Mouse (Mus musculus) embryo, embryonic 9.5 days (tissue): ENCODE data around the gene Itpkb.

Source experiments
- DNase-seq: peaks from one replicate; pipeline ENCODE4 v3.0.0-alpha.2; 2017; ENCODE audit errors: extremely low spot score

The Itpkb gene

GRCm38 (mm10) chr1:180343434-180344210 lies 13.3 kb downstream of the Itpkb start:
- no peak for DNase-seq

- DNase-seq, result no peak
These were observed 14.8 kb downstream of the Itpkb start for GRCm38 (mm10) chr1:180345098-180345497.

GRCm38 (mm10) chr1:180347059-180347458 lies 16.8 kb downstream of the Itpkb start:
- DNase-seq, result no peak

- no peak for DNase-seq
These were observed 17.6 kb downstream of the Itpkb start for GRCm38 (mm10) chr1:180347907-180348306.

- DNase-seq, result no peak
These were observed 18.8 kb downstream of the Itpkb start for GRCm38 (mm10) chr1:180349090-180349489.

- no peak for DNase-seq
These were observed 22.0 kb downstream of the Itpkb start for GRCm38 (mm10) chr1:180352258-180352657.

GRCm38 (mm10) chr1:180354129-180354528 lies 23.8 kb downstream of the Itpkb start:
- no peak for DNase-seq

GRCm38 (mm10) chr1:180354976-180355730 lies 24.9 kb downstream of the Itpkb start:
- no peak for DNase-seq

- no peak for DNase-seq
These were observed 25.9 kb downstream of the Itpkb start for GRCm38 (mm10) chr1:180356176-180356575.

- DNase-seq, result no peak
These were observed 26.6 kb downstream of the Itpkb start for GRCm38 (mm10) chr1:180356857-180357256.

GRCm38 (mm10) chr1:180357893-180358331 lies 27.6 kb downstream of the Itpkb start:
- no peak for DNase-seq

GRCm38 (mm10) chr1:180358466-180358865 lies 28.2 kb downstream of the Itpkb start:
- no peak for DNase-seq

GRCm38 (mm10) chr1:180359311-180359710 lies 29.0 kb downstream of the Itpkb start:
- DNase-seq, result no peak

GRCm38 (mm10) chr1:180362176-180362575 lies 31.9 kb downstream of the Itpkb start:
- DNase-seq, result no peak

GRCm38 (mm10) chr1:180362844-180363243 lies 32.6 kb downstream of the Itpkb start:
- DNase-seq, result no peak

GRCm38 (mm10) chr1:180363317-180363716 lies 33.0 kb downstream of the Itpkb start:
- no peak for DNase-seq

GRCm38 (mm10) chr1:180364005-180364404 lies 33.7 kb downstream of the Itpkb start:
- DNase-seq, result no peak

GRCm38 (mm10) chr1:180364720-180365119 lies 34.4 kb downstream of the Itpkb start:
- no peak for DNase-seq

GRCm38 (mm10) chr1:180365180-180365810 lies 35.0 kb downstream of the Itpkb start:
- DNase-seq, result peak; percentile 93

- DNase-seq, result no peak
These were observed 35.9 kb downstream of the Itpkb start for GRCm38 (mm10) chr1:180365983-180366811.

GRCm38 (mm10) chr1:180367045-180367619 lies 36.8 kb downstream of the Itpkb start:
- DNase-seq, result no peak
